Mouse (Mus musculus): ENCODE data around the gene Ccdc190. TPM values are rescaled to one million over a fixed set of nuclear protein-coding genes. Genes with fewer than 3 reads are reported as not detected.
A peak's percentile ranks its signal among the peaks of the same experiment; 100 is the strongest.

The Ccdc190 gene
- polyA plus RNA-seq, 1 experiment, result not detected

DNA sequence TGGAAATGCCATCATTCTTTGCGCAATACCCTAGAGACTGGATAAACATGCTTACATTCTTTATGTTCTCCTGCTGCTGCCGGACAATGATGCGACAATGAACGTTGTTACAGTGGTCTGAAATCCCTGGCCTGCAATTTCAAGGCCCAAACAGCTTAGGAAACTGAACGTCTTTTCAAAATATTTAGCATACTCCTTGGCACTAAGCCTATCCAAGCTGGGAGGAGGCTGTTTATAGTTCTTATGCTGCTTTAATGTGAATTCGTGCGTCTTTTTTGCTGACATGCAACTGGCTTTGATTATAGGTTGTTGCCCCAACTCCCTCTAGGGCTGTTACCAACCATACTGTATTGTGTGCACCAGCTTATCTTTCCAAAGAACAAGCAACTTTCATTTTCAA lies 20.4 kb downstream of the Ccdc190 start:
- H3K27ac ChIP-seq (ENCODE audit: insufficient read depth, low read depth, low read length), result no peak overlapping the region
- peaks cover 15% of the 10 kb centered on the region for H3K36me3 ChIP-seq (ENCODE audit: control insufficient read depth, insufficient read depth, low read length)
- no peak for TF ChIP-seq POLR2A (IDR thresholded peaks at IDR 0.05; ENCODE audit: low read depth, low read length)
- no peak for TF ChIP-seq CTCF (IDR thresholded peaks at IDR 0.05; ENCODE audit: extremely low read depth, insufficient read length, insufficient replicate concordance, low read depth, low read length)
- 75% methylated on average over 7 of the region's 7 CpGs for WGBS
- H3K4me1 ChIP-seq (ENCODE audit: control insufficient read depth, insufficient read depth, insufficient read length, low read length), result no peaks in the 10 kb centered on the region
- H3K4me3 ChIP-seq (ENCODE audit: low read depth, low read length), result no peak overlapping the region
- H3K27me3 ChIP-seq (ENCODE audit: control insufficient read depth, insufficient read depth, low read length), result no peaks in the 10 kb centered on the region

DNA sequence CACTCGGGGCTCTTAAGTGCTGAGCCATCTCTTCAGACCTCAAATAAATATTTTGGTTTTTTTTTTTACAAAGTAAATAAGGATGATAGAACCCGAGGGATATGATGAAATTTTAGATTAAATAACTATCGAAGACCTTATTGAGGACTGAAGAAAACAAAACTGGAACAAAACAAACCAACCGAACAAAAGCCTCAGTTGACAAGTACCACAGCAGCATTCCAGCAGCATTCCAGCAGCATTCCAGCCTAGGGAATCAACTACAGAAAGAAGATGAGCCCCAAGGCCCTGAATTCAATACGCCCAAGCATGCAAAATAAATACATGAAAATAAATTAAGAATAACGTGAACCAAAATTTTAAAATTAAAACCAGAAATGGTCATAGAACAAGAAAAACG lies 21.5 kb downstream of the Ccdc190 start:
- 68% methylated on average over 7 of the region's 7 CpGs for WGBS
- Histone ChIP-seq H3K27ac (ENCODE audit: insufficient read depth, low read depth, low read length) (no peak overlapping the region), H3K4me3 (ENCODE audit: low read depth, low read length) (no peak overlapping the region), H3K27me3 (ENCODE audit: control insufficient read depth, insufficient read depth, low read length) (no peaks in the 10 kb centered on the region), H3K36me3 (ENCODE audit: control insufficient read depth, insufficient read depth, low read length) (peaks cover 22% of the 10 kb centered on the region), H3K4me1 (ENCODE audit: control insufficient read depth, insufficient read depth, insufficient read length, low read length) (no peaks in the 10 kb centered on the region)
- no peak for TF ChIP-seq POLR2A (IDR thresholded peaks at IDR 0.05; ENCODE audit: low read depth, low read length)
- no peak for TF ChIP-seq CTCF (IDR thresholded peaks at IDR 0.05; ENCODE audit: extremely low read depth, insufficient read length, insufficient replicate concordance, low read depth, low read length)

DNA sequence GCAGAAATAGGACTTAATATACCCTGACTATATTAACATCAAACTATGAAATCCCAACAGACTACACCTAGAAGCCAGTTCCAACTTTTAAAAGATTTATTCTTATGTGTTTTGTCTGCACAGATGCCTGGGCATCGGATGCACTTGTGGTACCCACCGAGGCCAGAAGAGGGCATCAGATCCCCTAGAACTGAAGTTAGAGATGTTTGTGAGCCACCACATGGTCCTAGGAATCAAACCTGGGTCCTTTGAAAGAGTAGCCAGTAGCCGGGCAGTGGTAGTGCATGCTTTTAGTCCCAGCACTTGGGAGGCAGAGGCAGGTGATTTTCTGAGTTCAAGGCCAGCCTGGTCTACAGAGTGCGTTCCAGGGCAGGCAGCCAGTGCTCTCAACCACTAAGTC lies 22.2 kb downstream of the Ccdc190 start:
- WGBS, result 95% methylated on average over 4 of the region's 4 CpGs
- Histone ChIP-seq H3K4me3 (ENCODE audit: low read depth, low read length) (no peak overlapping the region), H3K27me3 (ENCODE audit: control insufficient read depth, insufficient read depth, low read length) (no peaks in the 10 kb centered on the region), H3K27ac (ENCODE audit: insufficient read depth, low read depth, low read length) (no peak overlapping the region), H3K4me1 (ENCODE audit: control insufficient read depth, insufficient read depth, insufficient read length, low read length) (no peaks in the 10 kb centered on the region), H3K36me3 (ENCODE audit: control insufficient read depth, insufficient read depth, low read length) (peaks cover 27% of the 10 kb centered on the region)
- TF ChIP-seq CTCF (IDR thresholded peaks at IDR 0.05; ENCODE audit: extremely low read depth, insufficient read length, insufficient replicate concordance, low read depth, low read length) (peak; percentile 48; the same call in 1 of the 2 replicates), POLR2A (IDR thresholded peaks at IDR 0.05; ENCODE audit: low read depth, low read length) (no peak)

DNA sequence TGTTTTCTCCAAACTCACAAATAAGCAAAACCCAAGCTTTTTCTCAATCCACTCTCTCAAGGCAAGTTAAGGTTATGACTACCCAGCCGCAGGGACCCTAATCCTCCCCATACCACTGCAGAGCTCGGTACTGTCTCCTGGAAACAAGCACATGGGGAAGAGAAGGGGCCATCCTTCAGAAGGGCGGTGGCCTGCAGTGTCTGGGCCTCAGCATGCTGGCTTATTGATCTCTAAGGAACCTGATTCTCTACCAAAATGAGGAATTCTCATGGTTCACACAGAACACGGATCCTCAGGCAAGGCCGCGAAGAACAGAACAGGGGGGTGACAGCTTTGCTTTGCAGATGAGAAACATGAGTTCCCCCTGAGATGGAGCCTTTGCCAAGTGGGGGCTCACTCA lies 23.1 kb downstream of the Ccdc190 start:
- H3K36me3 ChIP-seq (ENCODE audit: control insufficient read depth, insufficient read depth, low read length), result peaks cover 35% of the 10 kb centered on the region
- no peak overlapping the region for H3K4me3 ChIP-seq (ENCODE audit: low read depth, low read length)
- WGBS, result 92% methylated on average over 6 of the region's 6 CpGs
- H3K27ac ChIP-seq (ENCODE audit: insufficient read depth, low read depth, low read length), result no peak overlapping the region
- H3K4me1 ChIP-seq (ENCODE audit: control insufficient read depth, insufficient read depth, insufficient read length, low read length), result no peaks in the 10 kb centered on the region
- H3K27me3 ChIP-seq (ENCODE audit: control insufficient read depth, insufficient read depth, low read length), result no peaks in the 10 kb centered on the region
- TF ChIP-seq CTCF (IDR thresholded peaks at IDR 0.05; ENCODE audit: extremely low read depth, insufficient read length, insufficient replicate concordance, low read depth, low read length) (no peak), POLR2A (IDR thresholded peaks at IDR 0.05; ENCODE audit: low read depth, low read length) (no peak)

DNA sequence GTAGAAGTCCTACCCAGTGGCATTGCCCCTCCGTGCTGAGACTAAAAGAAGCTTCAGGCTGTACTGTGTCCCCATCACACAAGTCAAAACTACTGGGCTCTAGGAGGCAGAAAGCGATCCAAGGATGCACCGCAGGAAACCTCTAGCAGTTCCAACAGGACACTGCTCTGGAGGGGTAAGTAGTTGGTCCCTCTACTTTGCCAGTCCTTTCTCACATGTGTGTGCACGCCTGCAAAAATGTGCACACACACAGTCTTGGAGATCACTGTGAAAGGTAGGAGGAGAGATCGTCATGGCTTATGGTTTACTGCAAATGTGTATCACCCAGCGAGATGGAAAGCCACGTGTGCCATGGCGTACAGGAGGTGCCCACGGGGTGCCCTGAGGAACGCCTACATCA lies 24.2 kb downstream of the Ccdc190 start:
- no peak for TF ChIP-seq CTCF (IDR thresholded peaks at IDR 0.05; ENCODE audit: extremely low read depth, insufficient read length, insufficient replicate concordance, low read depth, low read length)
- TF ChIP-seq POLR2A (IDR thresholded peaks at IDR 0.05; ENCODE audit: low read depth, low read length), result no peak
- Histone ChIP-seq H3K4me1 (ENCODE audit: control insufficient read depth, insufficient read depth, insufficient read length, low read length) (no peaks in the 10 kb centered on the region), H3K27ac (ENCODE audit: insufficient read depth, low read depth, low read length) (no peak overlapping the region), H3K4me3 (ENCODE audit: low read depth, low read length) (no peak overlapping the region), H3K36me3 (ENCODE audit: control insufficient read depth, insufficient read depth, low read length) (peaks cover 38% of the 10 kb centered on the region), H3K27me3 (ENCODE audit: control insufficient read depth, insufficient read depth, low read length) (no peaks in the 10 kb centered on the region)
- WGBS, result 95% methylated on average over 10 of the region's 10 CpGs

DNA sequence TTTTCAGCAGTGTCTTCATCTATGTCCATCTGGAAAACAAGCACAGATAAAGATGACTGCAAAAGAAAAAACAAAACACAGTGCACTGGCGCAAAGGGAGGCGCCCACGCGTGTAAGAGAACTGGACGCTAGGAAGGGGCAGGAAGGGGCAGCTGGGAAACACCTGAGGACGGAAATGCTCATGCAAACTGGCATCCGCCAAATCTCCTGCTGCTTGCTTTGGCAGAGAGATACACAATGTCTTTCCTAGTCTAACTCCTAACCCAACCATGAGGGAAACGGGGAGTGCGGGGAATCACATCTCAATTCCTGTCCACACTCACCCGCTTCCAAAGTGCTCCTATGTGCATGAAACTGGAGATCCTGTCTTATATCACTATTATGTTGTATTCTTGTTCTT lies 24.7 kb downstream of the Ccdc190 start:
- Histone ChIP-seq H3K4me3 (ENCODE audit: low read depth, low read length) (no peak overlapping the region), H3K27me3 (ENCODE audit: control insufficient read depth, insufficient read depth, low read length) (no peaks in the 10 kb centered on the region), H3K36me3 (ENCODE audit: control insufficient read depth, insufficient read depth, low read length) (peaks cover 42% of the 10 kb centered on the region), H3K4me1 (ENCODE audit: control insufficient read depth, insufficient read depth, insufficient read length, low read length) (no peaks in the 10 kb centered on the region), H3K27ac (ENCODE audit: insufficient read depth, low read depth, low read length) (no peak overlapping the region)
- TF ChIP-seq CTCF (IDR thresholded peaks at IDR 0.05; ENCODE audit: extremely low read depth, insufficient read length, insufficient replicate concordance, low read depth, low read length) (no peak), POLR2A (IDR thresholded peaks at IDR 0.05; ENCODE audit: low read depth, low read length) (no peak)
- 98% methylated on average over 10 of the region's 10 CpGs for WGBS

DNA sequence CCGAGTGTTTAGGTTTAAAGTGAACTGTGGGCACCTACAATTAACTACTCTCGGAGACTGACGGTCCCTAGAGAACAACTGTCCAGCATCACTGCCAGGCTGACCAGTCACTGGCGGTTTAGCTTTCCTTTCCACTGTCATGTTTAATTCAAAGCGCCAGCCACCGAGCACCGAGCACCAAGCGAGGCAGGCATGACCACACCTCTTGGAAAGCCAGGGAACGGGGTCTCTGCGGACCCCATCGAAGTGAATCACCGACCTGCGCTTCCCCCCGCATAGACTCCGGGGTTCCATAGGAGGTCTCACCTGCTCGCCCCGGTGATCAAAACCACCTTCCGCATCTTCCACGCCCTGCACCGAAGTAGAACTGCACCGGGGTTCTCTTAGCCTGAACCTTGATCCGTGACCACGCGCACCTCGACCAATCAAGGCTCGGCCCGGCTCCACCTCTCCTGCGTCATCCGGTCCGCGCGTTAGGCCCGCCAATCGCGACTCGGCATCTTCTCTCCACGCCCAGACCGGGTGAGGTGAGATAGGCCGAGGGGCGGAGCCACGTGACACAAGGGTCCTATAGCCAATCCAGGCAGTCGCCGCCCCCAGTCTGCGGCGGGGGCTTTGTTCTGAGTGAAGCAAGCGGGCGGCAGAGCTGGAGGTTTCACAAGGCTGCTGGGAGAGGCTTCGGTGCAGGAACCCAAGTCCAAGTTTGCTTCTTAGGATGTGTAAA lies 40.5 kb downstream of the Ccdc190 start, which contains the start of gene Hsd17b7:
Gene Hsd17b7, minus strand, starts transcription at position 450 of the 724 bp plus-strand sequence.
- Histone ChIP-seq H3K27me3 (ENCODE audit: control insufficient read depth, insufficient read depth, low read length) (no peaks in the 10 kb centered on the region), H3K4me1 (ENCODE audit: control insufficient read depth, insufficient read depth, insufficient read length, low read length) (peaks cover 3% of the 10 kb centered on the region; the same call in 1 of the 2 replicates), H3K4me3 (ENCODE audit: low read depth, low read length) (peak within 1 kb of the TSS; percentile 87), H3K27ac (ENCODE audit: insufficient read depth, low read depth, low read length) (peak within 1 kb of the TSS; percentile 56), H3K36me3 (ENCODE audit: control insufficient read depth, insufficient read depth, low read length) (peaks cover 14% of the 10 kb centered on the region)
- WGBS, result under 1% methylated on average over 48 of the region's 48 CpGs
- TF ChIP-seq CTCF (IDR thresholded peaks at IDR 0.05; ENCODE audit: extremely low read depth, insufficient read length, insufficient replicate concordance, low read depth, low read length) (no peak), POLR2A (IDR thresholded peaks at IDR 0.05; ENCODE audit: low read depth, low read length) (peak; percentile 80)
